Mouse (Mus musculus): ENCODE measurements around the gene Ifnk. TPM values are rescaled to one million over a fixed set of nuclear protein-coding genes. Genes with fewer than 3 reads are reported as not detected.
A peak's percentile ranks its signal among the peaks of the same experiment; 100 is the strongest.

Ifnk gene
- polyA plus RNA-seq, 1 experiment from 2014 or later: 0.27 TPM

- 44% methylated on average over 12 of the region's 12 CpGs for WGBS
Observed at GRCm38 (mm10) chr4:35121060-35121459, 30.8 kb upstream of the Ifnk start.

GRCm38 (mm10) chr4:35123087-35123486 lies 28.8 kb upstream of the Ifnk start:
- no peak overlapping the region for H3K9ac ChIP-seq (replicated peaks; ENCODE audit: low read length)
- ATAC-seq (ENCODE audit: low FRiP score, low TSS enrichment): peak; percentile 55
- H3K9me3 ChIP-seq (ENCODE audit: low read length): no peaks in the 10 kb centered on the region
- WGBS: 12% methylated on average over 5 of the region's 5 CpGs
- H3K36me3 ChIP-seq (ENCODE audit: insufficient read depth, low read length): no peaks in the 10 kb centered on the region
- no peaks in the 10 kb centered on the region for H3K27me3 ChIP-seq (ENCODE audit: insufficient read depth, low read length)
- H3K27ac ChIP-seq (ENCODE audit: low read length): no peak overlapping the region
- H3K4me3 ChIP-seq (ENCODE audit: low read length): no peak overlapping the region
- H3K4me2 ChIP-seq (replicated peaks; ENCODE audit: low read depth, low read length): no peak overlapping the region
- peaks cover 59% of the 10 kb centered on the region for H3K4me1 ChIP-seq (ENCODE audit: insufficient read depth, low read length)

More at GRCm38 (mm10) chr4:35121060-35121459, 30.8 kb upstream of the Ifnk start:
- H3K27me3 ChIP-seq (ENCODE audit: insufficient read depth, low read length): no peaks in the 10 kb centered on the region
- H3K9ac ChIP-seq (replicated peaks; ENCODE audit: low read length): no peak overlapping the region
- no peak overlapping the region for H3K4me2 ChIP-seq (replicated peaks; ENCODE audit: low read depth, low read length)
- H3K36me3 ChIP-seq (ENCODE audit: insufficient read depth, low read length): no peaks in the 10 kb centered on the region
- no peaks in the 10 kb centered on the region for H3K9me3 ChIP-seq (ENCODE audit: low read length)
- H3K4me1 ChIP-seq (ENCODE audit: insufficient read depth, low read length): peaks cover 42% of the 10 kb centered on the region
- H3K27ac ChIP-seq (ENCODE audit: low read length): no peak overlapping the region
- 0 out of 2 replicates have a peak, but pooled peaks have one; percentile 25 for ATAC-seq (ENCODE audit: low FRiP score, low TSS enrichment)
- H3K4me3 ChIP-seq (ENCODE audit: low read length): no peak overlapping the region

- H3K4me2 ChIP-seq (replicated peaks; ENCODE audit: low read depth, low read length): no peak overlapping the region
- no peak overlapping the region for H3K4me3 ChIP-seq (ENCODE audit: low read length)
- ATAC-seq (ENCODE audit: low FRiP score, low TSS enrichment): no peak
- H3K27ac ChIP-seq (ENCODE audit: low read length): no peak overlapping the region
- H3K9ac ChIP-seq (replicated peaks; ENCODE audit: low read length): no peak overlapping the region
- no peaks in the 10 kb centered on the region for H3K27me3 ChIP-seq (ENCODE audit: insufficient read depth, low read length)
- H3K36me3 ChIP-seq (ENCODE audit: insufficient read depth, low read length): no peaks in the 10 kb centered on the region
- 83% methylated on average over 11 of the region's 11 CpGs for WGBS
- H3K4me1 ChIP-seq (ENCODE audit: insufficient read depth, low read length): peaks cover 60% of the 10 kb centered on the region
- no peaks in the 10 kb centered on the region for H3K9me3 ChIP-seq (ENCODE audit: low read length)
Observed at GRCm38 (mm10) chr4:35124027-35124426, 27.8 kb upstream of the Ifnk start.

- ATAC-seq (ENCODE audit: low FRiP score, low TSS enrichment): no peak
- no peak overlapping the region for H3K4me2 ChIP-seq (replicated peaks; ENCODE audit: low read depth, low read length)
- no peak overlapping the region for H3K9ac ChIP-seq (replicated peaks; ENCODE audit: low read length)
- peak overlapping the region; percentile 65; the same call in 1 of the 2 replicates for H3K27ac ChIP-seq (ENCODE audit: low read length)
- H3K36me3 ChIP-seq (ENCODE audit: insufficient read depth, low read length): no peaks in the 10 kb centered on the region
- no peak overlapping the region for H3K4me3 ChIP-seq (ENCODE audit: low read length)
- WGBS: 18% methylated on average over 6 of the region's 6 CpGs
- H3K9me3 ChIP-seq (ENCODE audit: low read length): no peaks in the 10 kb centered on the region
- peaks cover 60% of the 10 kb centered on the region for H3K4me1 ChIP-seq (ENCODE audit: insufficient read depth, low read length)
- H3K27me3 ChIP-seq (ENCODE audit: insufficient read depth, low read length): no peaks in the 10 kb centered on the region
Observed at GRCm38 (mm10) chr4:35125299-35125777, 26.5 kb upstream of the Ifnk start.

GRCm38 (mm10) chr4:35126776-35127175 lies 25.1 kb upstream of the Ifnk start:
- no peaks in the 10 kb centered on the region for H3K9me3 ChIP-seq (ENCODE audit: low read length)
- no peak overlapping the region for H3K4me3 ChIP-seq (ENCODE audit: low read length)
- ATAC-seq (ENCODE audit: low FRiP score, low TSS enrichment): no peak
- no peaks in the 10 kb centered on the region for H3K27me3 ChIP-seq (ENCODE audit: insufficient read depth, low read length)
- H3K36me3 ChIP-seq (ENCODE audit: insufficient read depth, low read length): no peaks in the 10 kb centered on the region
- peaks cover 49% of the 10 kb centered on the region for H3K4me1 ChIP-seq (ENCODE audit: insufficient read depth, low read length)
- 77% methylated on average over 9 of the region's 9 CpGs for WGBS
- no peak overlapping the region for H3K27ac ChIP-seq (ENCODE audit: low read length)
- H3K4me2 ChIP-seq (replicated peaks; ENCODE audit: low read depth, low read length): no peak overlapping the region
- no peak overlapping the region for H3K9ac ChIP-seq (replicated peaks; ENCODE audit: low read length)

GRCm38 (mm10) chr4:35127759-35128158 lies 24.1 kb upstream of the Ifnk start:
- H3K9ac ChIP-seq (replicated peaks; ENCODE audit: low read length): no peak overlapping the region
- H3K9me3 ChIP-seq (ENCODE audit: low read length): no peaks in the 10 kb centered on the region
- no peaks in the 10 kb centered on the region for H3K36me3 ChIP-seq (ENCODE audit: insufficient read depth, low read length)
- peaks cover 39% of the 10 kb centered on the region for H3K4me1 ChIP-seq (ENCODE audit: insufficient read depth, low read length)
- no peak overlapping the region for H3K4me3 ChIP-seq (ENCODE audit: low read length)
- 30% methylated on average over 6 of the region's 6 CpGs for WGBS
- no peak overlapping the region for H3K27ac ChIP-seq (ENCODE audit: low read length)
- H3K4me2 ChIP-seq (replicated peaks; ENCODE audit: low read depth, low read length): no peak overlapping the region
- ATAC-seq (ENCODE audit: low FRiP score, low TSS enrichment): peak; percentile 60
- no peaks in the 10 kb centered on the region for H3K27me3 ChIP-seq (ENCODE audit: insufficient read depth, low read length)

GRCm38 (mm10) chr4:35130411-35130948 lies 21.4 kb upstream of the Ifnk start:
- 48% methylated on average over 6 of the region's 6 CpGs for WGBS
- no peak overlapping the region for H3K4me3 ChIP-seq (ENCODE audit: low read length)
- no peak for ATAC-seq (ENCODE audit: low FRiP score, low TSS enrichment)
- no peaks in the 10 kb centered on the region for H3K9me3 ChIP-seq (ENCODE audit: low read length)
- peaks cover 31% of the 10 kb centered on the region for H3K4me1 ChIP-seq (ENCODE audit: insufficient read depth, low read length)
- no peak overlapping the region for H3K4me2 ChIP-seq (replicated peaks; ENCODE audit: low read depth, low read length)
- H3K27ac ChIP-seq (ENCODE audit: low read length): no peak overlapping the region
- H3K36me3 ChIP-seq (ENCODE audit: insufficient read depth, low read length): no peaks in the 10 kb centered on the region
- no peaks in the 10 kb centered on the region for H3K27me3 ChIP-seq (ENCODE audit: insufficient read depth, low read length)
- H3K9ac ChIP-seq (replicated peaks; ENCODE audit: low read length): no peak overlapping the region

- Histone ChIP-seq H3K9ac (replicated peaks; ENCODE audit: low read length) (no peak overlapping the region), H3K4me2 (replicated peaks; ENCODE audit: low read depth, low read length) (no peak overlapping the region), H3K4me1 (ENCODE audit: insufficient read depth, low read length) (peaks cover 36% of the 10 kb centered on the region), H3K27me3 (ENCODE audit: insufficient read depth, low read length) (no peaks in the 10 kb centered on the region), H3K36me3 (ENCODE audit: insufficient read depth, low read length) (no peaks in the 10 kb centered on the region), H3K27ac (ENCODE audit: low read length) (no peak overlapping the region), H3K9me3 (ENCODE audit: low read length) (no peaks in the 10 kb centered on the region), H3K4me3 (ENCODE audit: low read length) (no peak overlapping the region)
- no peak for ATAC-seq (ENCODE audit: low FRiP score, low TSS enrichment)
- 90% methylated on average over 4 of the region's 4 CpGs for WGBS
Observed at GRCm38 (mm10) chr4:35131592-35131991, 20.3 kb upstream of the Ifnk start.

- Histone ChIP-seq H3K9ac (replicated peaks; ENCODE audit: low read length) (no peak overlapping the region), H3K27ac (ENCODE audit: low read length) (no peak overlapping the region), H3K4me2 (replicated peaks; ENCODE audit: low read depth, low read length) (no peak overlapping the region), H3K27me3 (ENCODE audit: insufficient read depth, low read length) (no peaks in the 10 kb centered on the region), H3K4me1 (ENCODE audit: insufficient read depth, low read length) (peaks cover 30% of the 10 kb centered on the region), H3K4me3 (ENCODE audit: low read length) (no peak overlapping the region), H3K9me3 (ENCODE audit: low read length) (no peaks in the 10 kb centered on the region), H3K36me3 (ENCODE audit: insufficient read depth, low read length) (no peaks in the 10 kb centered on the region)
- WGBS: 83% methylated on average over 4 of the region's 4 CpGs
- no peak for ATAC-seq (ENCODE audit: low FRiP score, low TSS enrichment)
Observed at GRCm38 (mm10) chr4:35133411-35133810, 18.4 kb upstream of the Ifnk start.

- WGBS: 48% methylated on average over 15 of the region's 15 CpGs
- no peak overlapping the region for H3K4me2 ChIP-seq (replicated peaks; ENCODE audit: low read depth, low read length)
- peak overlapping the region; percentile 10; the same call in 1 of the 2 replicates for H3K27ac ChIP-seq (ENCODE audit: low read length)
- no peak for ATAC-seq (ENCODE audit: low FRiP score, low TSS enrichment)
- no peak overlapping the region for H3K4me3 ChIP-seq (ENCODE audit: low read length)
- H3K9ac ChIP-seq (replicated peaks; ENCODE audit: low read length): no peak overlapping the region
- no peaks in the 10 kb centered on the region for H3K27me3 ChIP-seq (ENCODE audit: insufficient read depth, low read length)
- H3K36me3 ChIP-seq (ENCODE audit: insufficient read depth, low read length): no peaks in the 10 kb centered on the region
- peaks cover 30% of the 10 kb centered on the region for H3K4me1 ChIP-seq (ENCODE audit: insufficient read depth, low read length)
- H3K9me3 ChIP-seq (ENCODE audit: low read length): no peaks in the 10 kb centered on the region
Observed at GRCm38 (mm10) chr4:35134846-35135611, 16.8 kb upstream of the Ifnk start.

Data from kidney, embryonic 16.5 days (tissue).